Mouse (Mus musculus): ENCODE measurements around the gene Srd5a3.

DNA sequence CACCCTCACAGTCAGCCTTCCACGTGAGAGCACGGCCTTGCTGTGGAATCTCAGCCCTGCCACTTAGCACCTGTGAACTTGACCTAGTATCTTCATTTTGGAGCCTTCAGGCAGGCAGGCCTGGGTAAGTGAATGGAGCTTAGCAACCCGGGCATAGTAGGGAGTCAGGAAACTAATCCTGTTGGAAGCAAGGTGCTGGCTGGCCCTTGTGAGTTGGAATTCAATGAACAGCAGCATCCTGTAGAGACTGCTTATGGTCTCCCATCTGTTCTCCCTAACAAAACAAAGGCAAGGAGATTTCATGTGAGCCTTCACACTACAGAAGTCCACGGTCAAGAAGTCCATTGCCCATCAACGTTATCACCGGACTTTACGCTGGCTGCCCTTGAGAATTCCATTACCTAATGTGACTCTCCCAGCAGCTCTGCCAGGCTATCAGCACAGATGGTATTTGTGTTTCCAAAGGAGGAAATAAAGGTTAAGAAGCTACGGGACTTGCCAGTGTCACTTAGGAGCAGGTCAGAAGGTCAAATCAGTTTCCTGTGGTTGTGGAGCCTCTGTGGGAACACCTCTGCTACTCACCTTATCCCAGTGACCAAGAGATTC is 24.5 kb upstream of the Srd5a3 start:
- TF ChIP-seq CTCF (IDR thresholded peaks at IDR 0.05; ENCODE audit: extremely low read depth, insufficient read depth, insufficient read length, insufficient replicate concordance) (no peak), POLR2A (IDR thresholded peaks at IDR 0.05; ENCODE audit: low read depth, low read length) (no peak)
